Mouse (Mus musculus) hindbrain, embryonic 11.5 days (tissue): ENCODE measurements around the gene Samd5. TPM values are rescaled to one million over a fixed set of nuclear protein-coding genes. Genes with fewer than 3 reads are reported as not detected.

ENCODE experiments used
- ATAC-seq: fragments of 200-750 bp; cut with Nextera tagmentation; 2 replicates; pipeline ENCODE4 v1.8.0; 2017; ENCODE audit warnings: mild to moderate bottlenecking, moderate TSS enrichment, moderate library complexity; ENCODE audit not compliant: low FRiP score
- DNase-seq: peaks from one replicate; pipeline ENCODE4 v3.0.0-alpha.2; 2015; ENCODE audit warnings: low spot score
- H3K27ac ChIP-seq: fragments of 300-500 bp; sonication (generic); 2 replicates; pipeline ENCODE4 v1.5.1; 2014; ENCODE audit warnings: mild to moderate bottlenecking, low read depth, low read length
- H3K27me3 ChIP-seq: fragments of 300-500 bp; sonication (generic); 2 replicates; pipeline ENCODE4 v1.6.1; 2014; ENCODE audit warnings: mild to moderate bottlenecking, low read length, moderate library complexity, mixed read lengths; ENCODE audit not compliant: control insufficient read depth, insufficient read depth
- H3K36me3 ChIP-seq: fragments of 300-500 bp; sonication (generic); 2 replicates; pipeline ENCODE4 v1.6.1; 2014; ENCODE audit warnings: mild to moderate bottlenecking, low read length, moderate library complexity, mixed read lengths; ENCODE audit not compliant: control insufficient read depth, insufficient read depth
- H3K4me1 ChIP-seq: fragments of 300-500 bp; sonication (generic); replicated peaks from 2 replicates; pipeline ENCODE4 v1.6.1; 2014; ENCODE audit warnings: low read length, mixed read lengths; ENCODE audit not compliant: control insufficient read depth, insufficient read depth
- H3K4me2 ChIP-seq: fragments of 300-500 bp; sonication (generic); replicated peaks from 2 replicates; pipeline ENCODE4 v1.6.1; 2014; ENCODE audit warnings: mild to moderate bottlenecking, low read depth, low read length
- H3K4me3 ChIP-seq: fragments of 300-500 bp; sonication (generic); 2 replicates; pipeline ENCODE4 v1.5.1; 2014; ENCODE audit warnings: low read depth, low read length
- H3K9ac ChIP-seq: fragments of 300-500 bp; sonication (generic); 2 replicates; pipeline ENCODE4 v1.6.1; 2014; ENCODE audit warnings: low read depth, low read length
- H3K9me3 ChIP-seq: fragments of 300-500 bp; sonication (generic); 2 replicates; pipeline ENCODE4 v1.6.1; 2016; ENCODE audit warnings: low read length; ENCODE audit not compliant: control insufficient read depth
- WGBS: fragments of 180-500 bp; shearing (Covaris S2); extraction: QIAGEN DNeasy Blood & Tissue Kit; methylation state at CpG from one replicate; pipeline ENCODE4 v1.1.7; 2014; 5-methylcytosine and 5-hydroxymethylcytosine counted together
- polyA plus RNA-seq: library from polyadenylated mRNA; unstranded; fragments of >200 nt; fragmentation: Nextera tagmentation; extraction: Ambion mirVana; gene quantifications from 2 replicates; pipeline ENCODE4 v1.2.1, GENCODE M21; 2014

Samd5 gene
- polyA plus RNA-seq, 1 experiment from 2014 or later: 7.3 TPM

DNA sequence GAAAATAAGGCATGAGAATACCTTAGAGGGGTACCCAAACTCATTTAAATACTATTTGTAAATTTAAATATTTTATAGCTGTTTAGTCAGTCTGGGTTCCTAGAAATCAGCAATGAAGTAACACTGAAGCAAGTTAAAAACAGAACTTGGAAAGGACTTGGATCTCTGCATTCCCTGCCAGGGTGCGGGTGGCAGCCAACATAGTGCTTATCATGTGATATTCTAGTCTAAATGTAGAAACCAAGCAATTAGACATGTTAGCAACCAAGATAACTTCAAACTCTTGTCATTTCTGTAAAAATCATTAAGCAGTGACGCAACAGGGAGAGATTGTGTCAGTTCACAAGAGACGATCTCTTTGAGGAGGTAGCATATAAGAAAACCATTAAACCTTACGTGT lies 32.9 kb downstream of the Samd5 start:
- Histone ChIP-seq H3K9ac (no peak overlapping the region), H3K4me2 (no peak overlapping the region), H3K27ac (no peak overlapping the region), H3K4me3 (no peak overlapping the region), H3K4me1 (no peaks in the 10 kb centered on the region), H3K36me3 (no peaks in the 10 kb centered on the region), H3K27me3 (no peaks in the 10 kb centered on the region), H3K9me3 (no peaks in the 10 kb centered on the region)
- ATAC-seq (no peak), DNase-seq (no peak)
- WGBS: 93% methylated on average over 4 of the region's 4 CpGs

DNA sequence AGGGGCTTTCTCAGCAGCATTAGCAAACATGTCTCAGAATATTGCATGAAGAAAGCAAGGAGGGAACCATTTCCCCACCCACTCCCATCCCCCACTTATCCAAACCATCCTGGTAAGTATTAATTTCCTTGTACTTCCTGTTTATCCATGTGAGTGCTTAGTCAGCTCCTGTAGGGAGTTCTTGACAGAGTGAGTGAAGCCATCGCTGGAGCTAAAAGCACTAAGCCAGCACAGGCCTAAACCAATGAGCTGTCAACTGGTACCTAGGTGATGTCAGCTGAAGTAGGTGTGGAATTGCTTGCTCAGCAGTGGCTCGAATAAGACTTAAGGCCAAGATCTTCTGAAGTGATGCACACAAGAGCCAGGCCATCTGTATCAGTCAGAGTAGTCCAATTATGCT lies 34.3 kb downstream of the Samd5 start:
- no peaks in the 10 kb centered on the region for H3K9me3 ChIP-seq
- H3K4me1 ChIP-seq: no peaks in the 10 kb centered on the region
- DNase-seq (no peak), ATAC-seq (no peak)
- H3K27me3 ChIP-seq: no peaks in the 10 kb centered on the region
- H3K4me2 ChIP-seq: no peak overlapping the region
- no peak overlapping the region for H3K9ac ChIP-seq
- WGBS: 77% methylated on average over 2 of the region's 2 CpGs
- H3K4me3 ChIP-seq: no peak overlapping the region
- no peak overlapping the region for H3K27ac ChIP-seq
- no peaks in the 10 kb centered on the region for H3K36me3 ChIP-seq

DNA sequence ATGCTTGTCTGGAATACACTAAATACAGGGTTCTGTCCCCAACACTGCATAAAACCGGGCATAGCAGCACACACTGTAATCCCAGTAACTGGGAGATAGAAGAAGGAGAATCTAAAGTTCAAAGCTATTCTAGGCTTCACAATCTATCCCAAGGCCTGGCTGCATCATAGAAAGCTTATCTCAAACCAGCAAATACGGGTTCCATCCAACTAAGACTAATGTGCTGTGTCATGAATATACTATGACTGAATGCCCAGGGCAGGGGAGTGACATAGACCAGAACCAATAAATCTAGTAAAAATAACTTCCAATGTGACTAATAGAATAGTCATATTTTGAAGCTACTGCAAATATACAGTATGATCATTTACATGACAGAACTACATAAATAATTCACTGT lies 35.0 kb downstream of the Samd5 start:
- DNase-seq (no peak), ATAC-seq (no peak)
- Histone ChIP-seq H3K4me1 (no peaks in the 10 kb centered on the region), H3K27ac (no peak overlapping the region), H3K9ac (no peak overlapping the region), H3K9me3 (no peaks in the 10 kb centered on the region), H3K36me3 (no peaks in the 10 kb centered on the region), H3K27me3 (no peaks in the 10 kb centered on the region), H3K4me2 (no peak overlapping the region), H3K4me3 (no peak overlapping the region)
- WGBS: 79% methylated on average over 2 of the region's 2 CpGs

DNA sequence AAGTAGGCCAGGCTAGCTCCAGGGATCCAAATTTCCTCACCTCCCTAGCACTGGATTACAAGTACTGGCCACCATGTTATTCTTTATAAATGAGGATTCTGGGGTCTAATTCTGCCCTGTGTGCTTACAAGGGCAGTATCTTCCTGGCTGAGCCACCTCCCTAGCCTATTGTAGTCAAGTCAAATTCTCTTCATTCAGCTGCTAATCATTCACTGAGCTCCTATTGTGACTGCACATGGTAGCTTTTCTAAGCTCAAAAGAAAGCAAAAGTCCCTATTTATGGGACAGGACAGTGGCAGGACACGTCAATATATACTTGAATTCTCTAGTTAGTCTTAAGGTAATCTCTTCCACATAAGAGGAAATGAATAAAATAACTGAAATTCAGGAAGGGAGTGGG lies 49.7 kb downstream of the Samd5 start:
- Histone ChIP-seq H3K4me2 (no peak overlapping the region), H3K27ac (no peak overlapping the region), H3K36me3 (no peaks in the 10 kb centered on the region), H3K27me3 (no peaks in the 10 kb centered on the region), H3K9me3 (no peaks in the 10 kb centered on the region), H3K4me3 (no peak overlapping the region), H3K9ac (no peak overlapping the region), H3K4me1 (no peaks in the 10 kb centered on the region)
- DNase-seq (no peak), ATAC-seq (no peak)
- WGBS: 32% methylated on average over 1 of the region's 1 CpGs

DNA sequence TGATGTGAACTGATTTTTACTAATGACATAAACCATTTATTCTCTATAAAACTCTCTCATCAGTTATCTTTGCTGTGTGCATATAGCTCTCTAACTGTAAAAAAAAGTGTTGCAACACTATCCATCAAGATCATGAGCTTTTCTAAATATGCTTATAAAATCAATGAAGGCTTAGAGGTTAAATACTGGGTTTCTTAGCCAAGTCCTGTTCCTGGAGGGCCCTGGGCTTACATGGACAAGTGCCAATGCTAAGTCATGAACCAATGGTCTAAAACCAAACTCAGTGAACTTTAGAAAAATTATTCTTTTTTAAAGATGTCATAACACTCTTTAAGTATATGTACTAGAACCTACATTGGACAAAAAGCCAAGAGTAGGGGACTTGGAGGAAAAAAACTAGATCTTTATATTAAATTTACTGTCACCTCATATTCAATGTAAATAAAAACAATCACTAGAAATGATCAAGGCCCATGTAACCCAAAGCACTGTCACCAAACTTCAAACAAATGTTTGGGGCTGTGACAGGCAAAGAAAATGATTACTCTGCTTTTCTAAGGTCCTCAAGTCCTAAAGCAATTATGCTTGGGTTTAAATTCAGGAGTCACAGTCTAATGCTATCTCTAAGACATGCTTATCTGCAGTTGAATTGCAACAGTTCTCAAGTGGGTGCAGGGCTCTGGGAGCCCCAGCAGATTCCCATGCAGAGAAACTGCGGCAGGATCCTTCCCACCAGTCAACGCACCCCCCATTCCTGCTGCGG lies 52.9 kb downstream of the Samd5 start:
- Histone ChIP-seq H3K4me2 (no peak overlapping the region), H3K27ac (no peak overlapping the region), H3K4me3 (no peak overlapping the region), H3K36me3 (no peaks in the 10 kb centered on the region), H3K4me1 (no peaks in the 10 kb centered on the region), H3K27me3 (no peaks in the 10 kb centered on the region), H3K9ac (no peak overlapping the region), H3K9me3 (no peaks in the 10 kb centered on the region)
- DNase-seq: no peak
- 92% methylated on average over 3 of the region's 3 CpGs for WGBS
- no peak for ATAC-seq

DNA sequence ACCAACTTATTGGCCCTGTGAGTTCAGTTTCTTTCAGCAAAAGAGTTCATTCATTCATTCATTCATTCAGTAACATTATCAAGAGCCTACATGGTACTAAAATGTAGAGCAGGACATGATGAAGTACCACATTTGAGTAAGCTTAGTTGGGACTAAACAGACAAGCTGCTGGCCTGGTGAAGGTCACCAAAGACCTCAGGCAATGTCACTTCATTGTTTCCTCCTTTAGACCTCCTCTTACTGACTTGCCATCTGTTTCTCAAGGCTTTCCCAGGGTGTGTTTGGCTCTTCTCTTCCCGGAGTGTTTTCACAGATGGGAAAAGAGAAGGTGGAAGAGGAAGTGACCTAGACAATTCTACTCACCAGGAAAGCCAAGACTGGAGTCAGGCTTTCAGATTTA lies 54.0 kb downstream of the Samd5 start:
- Histone ChIP-seq H3K4me3 (no peak overlapping the region), H3K36me3 (no peaks in the 10 kb centered on the region), H3K9ac (no peak overlapping the region), H3K9me3 (no peaks in the 10 kb centered on the region), H3K4me1 (no peaks in the 10 kb centered on the region), H3K27me3 (no peaks in the 10 kb centered on the region), H3K4me2 (no peak overlapping the region), H3K27ac (no peak overlapping the region)
- WGBS: 56% methylated on average over 1 of the region's 1 CpGs
- DNase-seq (no peak), ATAC-seq (no peak)

DNA sequence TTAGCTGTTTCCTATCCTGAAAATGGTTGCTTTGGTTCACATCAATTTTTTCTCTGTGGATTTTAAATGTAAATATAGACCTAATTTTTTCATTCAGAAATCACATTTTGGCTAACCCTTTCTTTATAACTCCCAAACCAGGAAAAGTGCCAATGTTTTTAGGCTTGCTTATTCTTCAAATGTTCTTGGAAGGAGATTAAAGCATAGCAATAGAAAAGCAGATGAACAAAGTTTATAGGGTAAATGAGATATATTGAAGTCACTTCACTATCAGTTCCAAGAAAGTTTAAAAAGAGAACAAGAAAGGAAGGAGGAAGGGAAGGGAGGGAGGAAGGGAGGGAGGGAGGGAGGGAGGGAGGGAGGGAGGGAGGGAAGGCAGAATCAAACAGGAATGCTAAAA lies 60.0 kb downstream of the Samd5 start:
- H3K27me3 ChIP-seq: no peaks in the 10 kb centered on the region
- no peaks in the 10 kb centered on the region for H3K4me1 ChIP-seq
- no peak for ATAC-seq
- H3K27ac ChIP-seq: no peak overlapping the region
- H3K4me2 ChIP-seq: no peak overlapping the region
- H3K4me3 ChIP-seq: no peak overlapping the region
- no peak overlapping the region for H3K9ac ChIP-seq
- no peak for DNase-seq
- H3K36me3 ChIP-seq: no peaks in the 10 kb centered on the region
- H3K9me3 ChIP-seq: no peaks in the 10 kb centered on the region

DNA sequence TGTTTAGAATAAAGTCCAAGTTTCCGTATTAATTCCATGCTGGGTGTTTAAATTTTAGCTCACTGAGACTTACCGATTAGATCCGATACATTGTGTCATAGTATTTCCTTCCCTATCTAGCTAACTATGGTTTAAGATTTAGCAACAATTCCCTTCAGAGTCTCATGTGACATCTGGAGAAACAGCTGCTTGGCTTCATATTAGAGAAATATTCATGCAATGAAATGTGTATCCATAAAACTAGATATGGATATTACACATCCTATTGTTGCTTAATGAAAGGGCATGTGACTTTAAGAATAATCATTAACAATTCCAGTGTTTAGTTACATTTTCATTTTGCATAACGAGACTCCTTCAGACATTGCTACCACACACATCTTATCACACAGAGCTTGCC lies 66.2 kb downstream of the Samd5 start:
- H3K4me1 ChIP-seq: no peaks in the 10 kb centered on the region
- no peak for ATAC-seq
- no peak overlapping the region for H3K4me2 ChIP-seq
- H3K27me3 ChIP-seq: no peaks in the 10 kb centered on the region
- H3K9ac ChIP-seq: no peak overlapping the region
- no peaks in the 10 kb centered on the region for H3K9me3 ChIP-seq
- H3K36me3 ChIP-seq: no peaks in the 10 kb centered on the region
- no peak overlapping the region for H3K27ac ChIP-seq
- DNase-seq: no peak
- WGBS: 96% methylated on average over 4 of the region's 4 CpGs
- H3K4me3 ChIP-seq: no peak overlapping the region

DNA sequence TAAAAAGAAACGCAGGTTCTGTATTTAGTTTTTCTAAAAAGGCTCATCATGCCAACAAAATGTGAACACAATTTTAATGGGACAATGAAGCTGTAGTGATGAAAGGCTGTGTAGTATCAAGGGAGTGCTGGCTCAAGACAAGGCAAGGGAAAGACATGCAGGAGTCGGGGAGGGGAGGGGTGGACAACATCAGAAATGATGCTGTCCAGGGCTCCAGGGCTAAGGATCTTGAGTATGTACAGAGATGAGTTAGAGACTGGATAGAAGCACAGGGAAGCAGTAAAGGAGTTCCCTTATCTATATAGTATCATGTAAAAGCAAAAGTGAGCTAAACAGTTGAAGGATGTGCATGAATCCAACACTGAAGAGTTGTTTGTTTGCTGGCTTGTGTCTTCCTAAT lies 67.9 kb downstream of the Samd5 start:
- Histone ChIP-seq H3K9ac (no peak overlapping the region), H3K27ac (no peak overlapping the region), H3K36me3 (no peaks in the 10 kb centered on the region), H3K9me3 (no peaks in the 10 kb centered on the region), H3K4me3 (no peak overlapping the region), H3K4me1 (no peaks in the 10 kb centered on the region), H3K4me2 (no peak overlapping the region), H3K27me3 (no peaks in the 10 kb centered on the region)
- no peak for ATAC-seq
- DNase-seq: no peak
- 91% methylated on average over 2 of the region's 2 CpGs for WGBS
